Mouse (Mus musculus): ENCODE measurements at regions not wholly inside any gene's neighbourhood (a gene's known extent, or its start where the extent isn't known, plus 50 kb on each side); places are given as distances from the start of the nearest gene placed in this dataset.

GRCm38 (mm10) chr7:72584427-72584826 lies 278.0 kb upstream of the Mctp2 start:
- no peak for TF ChIP-seq CTCF (IDR thresholded peaks at IDR 0.05)
- DNase-seq (ENCODE audit: low read depth, low spot score) (no peak), ATAC-seq (no peak)
- in situ Hi-C loops (cut with MboI; ENCODE audit: low pct_unique_long_range_greater_than_20kb), result no loop called here
- no peaks in the 10 kb centered on the region for H3K27me3 ChIP-seq
- ChIA-PET POLR2A (no interaction called here), CTCF (interaction anchor here (1.4 kb wide), 1 partner anchor 9 kb away, joined by 4 read pairs; no protein-coding TSS in a partner anchor)

DNA sequence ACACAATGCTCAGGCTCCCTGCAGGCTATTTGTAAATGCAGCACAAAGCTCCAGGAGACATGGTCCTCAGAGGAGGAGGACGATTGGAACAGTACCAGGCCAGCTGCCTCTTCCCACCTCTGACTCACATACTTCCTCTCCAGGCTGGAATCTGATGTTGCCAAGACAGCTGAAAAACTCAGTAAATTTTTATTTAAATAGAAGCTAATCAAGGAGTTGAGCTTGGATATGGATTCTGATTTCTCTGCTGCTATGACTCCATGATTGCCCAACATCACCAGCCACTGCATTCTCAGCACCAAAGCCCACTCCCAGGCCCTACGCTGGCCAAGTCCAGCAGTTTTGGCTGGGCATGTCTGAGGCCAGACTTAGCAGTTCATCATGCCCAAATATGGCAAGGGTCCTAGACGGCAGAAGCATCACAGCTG lies 282.8 kb upstream of the Mctp2 start:
- ChIA-PET CTCF (interaction anchor here (1.4 kb wide), 1 partner anchor 16 kb away, joined by 4 read pairs; no protein-coding TSS in a partner anchor), POLR2A (no interaction called here)
- H3K27me3 ChIP-seq, result no peaks in the 10 kb centered on the region
- no peak for TF ChIP-seq CTCF (IDR thresholded peaks at IDR 0.05)
- ATAC-seq, result peak; percentile 62
- peak; percentile 55 for DNase-seq (ENCODE audit: low read depth, low spot score)
- in situ Hi-C loops (cut with MboI; ENCODE audit: low pct_unique_long_range_greater_than_20kb), result no loop called here

DNA sequence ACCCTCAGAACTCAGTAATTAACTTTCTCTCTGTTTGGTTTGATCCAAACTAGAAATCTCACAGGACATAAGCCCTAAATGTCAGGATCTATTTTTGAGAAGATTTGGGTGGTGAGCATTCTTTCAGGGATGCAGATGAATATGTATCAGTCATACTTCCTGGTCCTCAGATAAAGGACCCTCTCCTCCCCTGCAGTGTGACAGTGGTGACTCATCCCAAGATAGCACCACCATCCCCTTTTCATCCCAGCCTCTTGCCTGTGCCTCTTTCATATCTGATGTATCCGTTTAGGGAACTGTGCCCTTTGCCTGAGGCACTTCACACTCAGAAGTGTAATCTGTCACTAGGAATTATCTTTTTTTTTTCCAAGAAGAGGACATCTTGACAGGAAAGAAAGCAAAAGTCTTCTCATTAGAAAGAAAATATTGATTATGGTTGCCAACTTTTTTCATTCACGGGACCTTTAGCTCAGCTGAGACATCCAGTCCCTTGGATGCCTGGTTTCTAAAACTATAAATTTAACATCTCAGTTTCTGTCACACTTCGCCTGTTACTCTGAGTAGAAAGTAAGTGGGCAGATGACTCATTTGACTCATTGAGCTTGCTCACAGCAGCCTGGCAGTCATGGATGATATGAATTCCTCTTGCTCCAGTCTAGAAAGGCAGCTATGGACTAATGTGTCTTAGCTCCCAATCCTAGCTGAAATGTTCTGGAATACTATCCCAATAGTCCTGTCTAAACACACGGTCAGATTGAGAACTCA lies 284.1 kb upstream of the Mctp2 start:
- ATAC-seq, result peak; percentile 77
- ChIA-PET CTCF (interaction anchor here (1.5 kb wide), 1 partner anchor 10 kb away, joined by 5 read pairs; no protein-coding TSS in a partner anchor), POLR2A (no interaction called here)
- DNase-seq (ENCODE audit: low read depth, low spot score), result peak; percentile 60
- in situ Hi-C loops (cut with MboI; ENCODE audit: low pct_unique_long_range_greater_than_20kb), result no loop called here
- TF ChIP-seq CTCF (IDR thresholded peaks at IDR 0.05), result no peak
- no peaks in the 10 kb centered on the region for H3K27me3 ChIP-seq

- ATAC-seq, result no peak
- no peaks in the 10 kb centered on the region for H3K27me3 ChIP-seq
- ChIA-PET CTCF (no interaction called here), POLR2A (no interaction called here)
- DNase-seq (ENCODE audit: low read depth, low spot score), result no peak
- no peak for TF ChIP-seq CTCF (IDR thresholded peaks at IDR 0.05)
- in situ Hi-C loops (cut with MboI; ENCODE audit: low pct_unique_long_range_greater_than_20kb), result no loop called here
Observed at GRCm38 (mm10) chr7:72592110-72592509, 285.7 kb upstream of the Mctp2 start.

DNA sequence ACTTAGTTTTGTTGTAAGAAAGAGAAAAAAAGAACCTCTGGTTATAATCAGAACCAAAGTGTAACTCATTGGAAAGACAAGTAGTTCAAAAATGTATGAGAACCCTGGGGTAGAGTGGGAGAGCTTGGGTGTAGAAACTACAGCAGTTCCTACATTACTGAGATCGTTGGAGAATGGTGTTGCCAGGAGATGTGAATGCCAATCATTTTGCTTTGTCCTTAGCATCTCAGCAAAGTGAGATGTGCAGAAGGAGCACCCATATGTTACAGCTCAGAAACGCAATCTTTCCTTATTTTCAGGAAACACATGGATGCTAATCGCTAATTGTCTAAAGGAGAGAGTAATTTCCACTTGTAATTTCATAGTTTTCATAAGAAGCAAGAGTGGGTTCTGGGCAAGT lies 286.2 kb upstream of the Mctp2 start:
- POLR2A ChIA-PET, result no interaction called here

GRCm38 (mm10) chr7:72593259-72593658 lies 286.9 kb upstream of the Mctp2 start:
- in situ Hi-C loops (cut with MboI; ENCODE audit: low pct_unique_long_range_greater_than_20kb), result no loop called here
- ChIA-PET CTCF (no interaction called here), POLR2A (no interaction called here)
- DNase-seq (ENCODE audit: low read depth, low spot score) (no peak), ATAC-seq (no peak)
- no peak for TF ChIP-seq CTCF (IDR thresholded peaks at IDR 0.05)
- H3K27me3 ChIP-seq, result no peaks in the 10 kb centered on the region

More for the DNA sequence above, 286.2 kb upstream of the Mctp2 start:
- in situ Hi-C loops (cut with MboI; ENCODE audit: low pct_unique_long_range_greater_than_20kb), result no loop called here
- ATAC-seq (no peak), DNase-seq (ENCODE audit: low read depth, low spot score) (no peak)
- CTCF ChIA-PET, result no interaction called here
- no peak for TF ChIP-seq CTCF (IDR thresholded peaks at IDR 0.05)
- H3K27me3 ChIP-seq, result no peaks in the 10 kb centered on the region

DNA sequence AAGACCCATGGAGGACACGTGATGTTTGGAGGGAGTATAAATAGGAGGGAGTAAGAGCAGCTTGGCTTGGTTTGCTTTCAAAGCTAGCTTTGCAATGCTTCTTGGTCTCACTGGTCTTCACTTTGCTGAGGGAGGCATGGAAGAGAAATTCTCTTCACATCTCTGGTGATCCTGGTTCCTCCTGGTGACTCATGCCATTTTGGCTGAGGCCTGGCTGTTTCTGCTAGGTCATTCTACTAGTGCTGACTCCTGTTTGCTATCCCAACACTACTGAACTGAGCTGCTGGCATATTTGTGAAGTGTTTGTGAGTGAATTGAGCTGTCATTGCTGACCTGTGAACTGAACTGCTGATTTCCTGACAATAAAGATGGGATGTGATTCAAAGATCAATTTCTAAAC lies 288.3 kb upstream of the Mctp2 start:
- DNase-seq (ENCODE audit: low read depth, low spot score), result no peak
- ChIA-PET CTCF (no interaction called here), POLR2A (interaction anchor here (0.6 kb wide), 1 partner anchor 153 kb away, joined by 3 read pairs; no protein-coding TSS in a partner anchor)
- H3K27me3 ChIP-seq, result no peaks in the 10 kb centered on the region
- no peak for TF ChIP-seq CTCF (IDR thresholded peaks at IDR 0.05)
- ATAC-seq, result no peak
- in situ Hi-C loops (cut with MboI; ENCODE audit: low pct_unique_long_range_greater_than_20kb), result no loop called here

- ChIA-PET CTCF (no interaction called here), POLR2A (no interaction called here)
- no peaks in the 10 kb centered on the region for H3K27me3 ChIP-seq
- ATAC-seq, result no peak
- in situ Hi-C loops (cut with MboI; ENCODE audit: low pct_unique_long_range_greater_than_20kb), result no loop called here
- no peak for TF ChIP-seq CTCF (IDR thresholded peaks at IDR 0.05)
- no peak for DNase-seq (ENCODE audit: low read depth, low spot score)
Observed at GRCm38 (mm10) chr7:72596985-72597384, 290.6 kb upstream of the Mctp2 start.

DNA sequence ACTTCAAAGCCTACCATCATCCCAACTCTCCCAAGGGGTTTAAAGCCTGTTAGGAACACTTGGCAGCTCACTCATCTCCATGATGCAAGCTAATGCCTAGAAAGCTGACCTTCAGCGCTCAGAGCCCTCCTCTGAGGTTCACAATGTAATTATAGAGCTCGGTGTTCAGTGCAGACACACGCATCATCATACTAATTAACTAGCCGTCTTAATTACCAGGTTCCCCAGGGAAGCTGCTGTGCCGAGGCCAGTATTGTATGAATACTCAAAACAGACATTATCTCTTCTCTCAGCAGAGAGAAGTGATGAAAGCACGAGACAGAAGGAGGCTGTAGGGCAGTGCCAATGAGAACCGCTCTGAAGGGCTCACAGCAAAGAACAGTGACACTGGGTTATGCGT lies 295.5 kb upstream of the Mctp2 start:
- in situ Hi-C loops (cut with MboI; ENCODE audit: low pct_unique_long_range_greater_than_20kb), result no loop called here
- ChIA-PET POLR2A (no interaction called here), CTCF (no interaction called here)
- no peak for DNase-seq (ENCODE audit: low read depth, low spot score)
- no peaks in the 10 kb centered on the region for H3K27me3 ChIP-seq
- no peak for ATAC-seq
- no peak for TF ChIP-seq CTCF (IDR thresholded peaks at IDR 0.05)

GRCm38 (mm10) chr7:72609791-72610190 lies 303.4 kb upstream of the Mctp2 start:
- CTCF ChIA-PET, result no interaction called here
- no peak for ATAC-seq
- in situ Hi-C loops (cut with MboI; ENCODE audit: low pct_unique_long_range_greater_than_20kb), result no loop called here

DNA sequence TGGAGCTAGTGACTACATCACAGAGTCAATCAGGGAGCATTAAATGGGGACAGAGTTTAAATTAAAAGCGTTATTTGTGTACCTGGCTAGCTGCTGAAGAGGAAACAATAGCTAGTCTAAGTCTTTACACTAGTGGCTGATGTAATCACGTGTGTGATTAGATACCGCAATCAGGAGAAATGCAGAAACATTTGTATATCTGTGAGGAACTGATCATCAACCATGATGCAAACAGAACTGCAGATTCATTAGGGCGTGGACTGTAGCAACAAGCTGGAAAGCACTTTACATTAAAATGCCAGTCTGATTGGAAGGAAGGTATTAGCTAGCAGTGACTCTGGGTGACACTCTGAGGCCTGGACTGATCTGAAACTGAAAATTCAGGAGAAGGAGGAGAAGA lies 308.8 kb upstream of the Mctp2 start:
- in situ Hi-C loops (cut with MboI; ENCODE audit: low pct_unique_long_range_greater_than_20kb), result no loop called here
- DNase-seq (ENCODE audit: low read depth, low spot score), result no peak

More at GRCm38 (mm10) chr7:72609791-72610190, 303.4 kb upstream of the Mctp2 start:
- TF ChIP-seq CTCF (IDR thresholded peaks at IDR 0.05), result no peak
- DNase-seq (ENCODE audit: low read depth, low spot score), result no peak
- H3K27me3 ChIP-seq, result no peaks in the 10 kb centered on the region
- POLR2A ChIA-PET, result no interaction called here

More for the DNA sequence above, 308.8 kb upstream of the Mctp2 start:
- ChIA-PET CTCF (interaction anchor here (1.4 kb wide), 1 partner anchor 10 kb away, joined by 3 read pairs; no protein-coding TSS in a partner anchor), POLR2A (no interaction called here)
- ATAC-seq, result no peak
- TF ChIP-seq CTCF (IDR thresholded peaks at IDR 0.05), result no peak
- H3K27me3 ChIP-seq, result no peaks in the 10 kb centered on the region

All from Patski (cell line).